Mouse (Mus musculus) kidney, postnatal 0 days (tissue): Measurements from ENCODE around the gene Rep15. TPM values are rescaled to one million over a fixed set of nuclear protein-coding genes. Genes with fewer than 3 reads are reported as not detected.

ENCODE experiments used
- ATAC-seq: fragments of 200-750 bp; cut with Nextera tagmentation; replicated peaks from 2 replicates; pipeline ENCODE4 v1.8.0; 2017; ENCODE audit warnings: low read depth, moderate number of reproducible peaks, moderate TSS enrichment, moderate library complexity; ENCODE audit not compliant: low FRiP score
- DNase-seq: peaks from one replicate; pipeline ENCODE4 v3.0.0-alpha.2; 2016; ENCODE audit warnings: low spot score
- H3K27ac ChIP-seq: fragments of 300-500 bp; sonication (generic); 2 replicates; pipeline ENCODE4 v1.5.1; 2014; ENCODE audit warnings: mild to moderate bottlenecking
- H3K27me3 ChIP-seq: fragments of 300-500 bp; sonication (generic); 2 replicates; pipeline ENCODE4 v1.6.1; 2014; ENCODE audit warnings: low read length, mixed read lengths; ENCODE audit not compliant: insufficient read depth
- H3K36me3 ChIP-seq: fragments of 300-500 bp; sonication (generic); 2 replicates; pipeline ENCODE4 v1.6.1; 2014; ENCODE audit warnings: low read length, mixed read lengths; ENCODE audit not compliant: insufficient read depth
- H3K4me1 ChIP-seq: fragments of 300-500 bp; sonication (generic); replicated peaks from 2 replicates; pipeline ENCODE4 v1.6.1; 2014; ENCODE audit warnings: antibody characterized with exemption, low read length, mixed read lengths; ENCODE audit not compliant: insufficient read depth
- H3K4me2 ChIP-seq: fragments of 300-500 bp; sonication (generic); 2 replicates; pipeline ENCODE4 v1.6.1; 2014; ENCODE audit warnings: mild to moderate bottlenecking, low read length, moderate library complexity, mixed read lengths
- H3K4me3 ChIP-seq: fragments of 300-500 bp; sonication (generic); replicated peaks from 2 replicates; pipeline ENCODE4 v1.5.1; 2014; ENCODE audit warnings: low read depth, low read length
- H3K9ac ChIP-seq: fragments of 300-500 bp; sonication (generic); 2 replicates; pipeline ENCODE4 v1.6.1; 2014; ENCODE audit warnings: low read depth, low read length
- H3K9me3 ChIP-seq: fragments of 300-500 bp; sonication (generic); replicated peaks from 2 replicates; pipeline ENCODE4 v1.6.1; 2016; ENCODE audit warnings: low read length, inconsistent platforms, mixed read lengths
- CTCF ChIP-seq: IDR thresholded peaks from 2 replicates; pipeline ENCODE4 v1.5.1; 2016; ENCODE audit warnings: antibody characterized with exemption, low read depth, mild to moderate bottlenecking, moderate library complexity
- WGBS: fragments of 180-500 bp; shearing (Covaris S2); extraction: QIAGEN DNeasy Blood & Tissue Kit; methylation state at CpG from one replicate; pipeline ENCODE4 v1.1.7; 2014; 5-methylcytosine and 5-hydroxymethylcytosine counted together
- polyA plus RNA-seq: library from polyadenylated mRNA; unstranded; fragments of >200 nt; fragmentation: Nextera tagmentation; extraction: Ambion mirVana; gene quantifications from 2 replicates; pipeline ENCODE4 v1.2.1, GENCODE M21; 2015

Rep15 gene
- polyA plus RNA-seq, 1 experiment from 2014 or later: 0.70 TPM

DNA sequence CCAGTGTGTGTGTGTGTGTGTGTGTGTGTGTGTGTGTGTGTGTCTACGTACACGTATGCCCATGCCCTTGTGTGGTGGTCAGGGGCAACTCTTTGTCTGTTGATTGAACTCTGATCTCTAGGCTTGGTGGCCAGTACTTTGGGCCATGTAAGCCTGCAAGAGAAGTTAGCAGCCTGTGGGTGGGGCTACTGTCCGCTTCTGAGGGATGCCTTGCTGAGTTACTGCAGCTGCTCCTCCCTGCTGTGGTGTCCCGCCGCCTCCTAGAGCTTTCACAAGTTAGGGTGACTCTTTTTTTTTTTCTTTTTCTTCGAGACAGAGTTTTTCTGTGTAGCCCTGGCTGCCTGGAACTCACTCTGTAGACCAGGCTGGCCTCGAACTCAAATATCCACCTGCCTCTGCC, 26.9 kb downstream of the Rep15 start:
- Histone ChIP-seq H3K4me2 (no peak overlapping the region), H3K9me3 (no peaks in the 10 kb centered on the region), H3K9ac (no peak overlapping the region), H3K27ac (no peak overlapping the region), H3K27me3 (no peaks in the 10 kb centered on the region), H3K4me1 (no peaks in the 10 kb centered on the region), H3K36me3 (peaks cover 39% of the 10 kb centered on the region), H3K4me3 (no peak overlapping the region)
- ATAC-seq: no peak
- DNase-seq: peak; percentile 72
- TF ChIP-seq CTCF: peak; percentile 26; the same call in 1 of the 2 replicates
- WGBS: 66% methylated on average over 7 of the region's 7 CpGs

DNA sequence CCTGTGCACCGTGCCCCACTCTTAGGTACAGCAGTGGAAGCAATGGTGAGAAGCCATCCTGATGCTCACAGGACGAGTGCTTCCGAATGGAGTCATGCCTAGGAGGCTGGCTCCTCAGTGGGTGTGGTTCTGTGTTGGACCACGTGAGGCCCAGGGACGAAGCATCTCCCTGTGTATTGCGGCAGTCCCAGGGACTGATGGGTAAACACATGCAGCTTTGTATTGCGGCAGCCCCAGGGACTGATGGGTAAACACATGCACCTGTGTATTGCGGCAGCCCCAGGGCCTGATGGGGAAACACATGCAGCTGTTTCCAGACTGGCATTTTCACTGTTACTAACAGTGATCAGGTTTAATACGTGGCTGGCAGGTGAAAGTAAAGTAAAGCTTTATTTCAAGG, 29.2 kb downstream of the Rep15 start:
- Histone ChIP-seq H3K27me3 (no peaks in the 10 kb centered on the region), H3K4me2 (no peak overlapping the region), H3K4me3 (no peak overlapping the region), H3K27ac (no peak overlapping the region), H3K9ac (no peak overlapping the region), H3K4me1 (no peaks in the 10 kb centered on the region), H3K36me3 (peaks cover 28% of the 10 kb centered on the region; the same call in 1 of the 2 replicates), H3K9me3 (no peaks in the 10 kb centered on the region)
- WGBS: 88% methylated on average over 9 of the region's 9 CpGs
- DNase-seq: no peak
- ATAC-seq: no peak
- no peak for TF ChIP-seq CTCF

DNA sequence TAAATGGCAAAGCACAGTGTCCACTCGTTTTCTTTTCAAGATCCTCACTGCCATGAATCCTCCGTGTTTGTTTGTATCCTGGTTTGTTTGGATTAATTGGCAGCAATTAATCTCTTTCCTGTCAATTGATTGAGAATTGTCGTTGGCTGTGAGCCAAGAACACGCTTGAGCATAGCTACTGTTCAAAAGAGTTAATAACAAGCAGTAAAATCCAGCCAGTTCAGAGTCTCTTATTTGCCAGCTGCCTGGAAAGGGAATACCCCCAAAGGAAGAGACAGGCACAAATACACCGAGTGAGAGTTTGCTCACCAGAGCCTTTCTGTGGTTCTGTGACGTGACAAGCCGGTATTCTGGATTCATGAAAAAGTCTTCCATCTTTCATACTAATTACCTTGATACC, 29.6 kb downstream of the Rep15 start:
- H3K4me3 ChIP-seq: no peak overlapping the region
- H3K36me3 ChIP-seq: peaks cover 32% of the 10 kb centered on the region; the same call in 1 of the 2 replicates
- H3K9ac ChIP-seq: no peak overlapping the region
- no peak for TF ChIP-seq CTCF
- H3K4me2 ChIP-seq: no peak overlapping the region
- H3K4me1 ChIP-seq: no peaks in the 10 kb centered on the region
- H3K9me3 ChIP-seq: no peaks in the 10 kb centered on the region
- H3K27ac ChIP-seq: no peak overlapping the region
- WGBS: 61% methylated on average over 7 of the region's 7 CpGs
- H3K27me3 ChIP-seq: no peaks in the 10 kb centered on the region
- DNase-seq: no peak
- no peak for ATAC-seq

DNA sequence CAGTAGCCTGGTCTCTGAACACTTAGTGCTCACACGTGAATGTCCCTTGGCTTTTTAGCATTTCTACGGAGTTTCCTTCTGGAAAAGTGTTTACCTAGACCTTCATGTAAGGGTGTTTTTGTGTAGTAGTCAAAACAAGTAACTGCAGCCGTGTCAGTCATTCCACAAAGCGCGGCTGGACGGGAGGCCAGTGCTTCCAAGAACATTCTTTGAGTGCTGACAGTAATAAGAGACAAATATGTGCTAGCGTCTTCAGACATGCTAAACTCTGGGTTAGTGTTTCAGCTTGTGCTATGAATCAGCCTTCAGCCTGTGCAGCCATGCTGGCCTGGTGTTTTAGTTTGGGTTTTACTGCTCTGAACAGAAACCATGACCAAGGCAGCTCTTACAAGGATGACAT, 30.3 kb downstream of the Rep15 start:
- H3K36me3 ChIP-seq: peaks cover 35% of the 10 kb centered on the region; the same call in 1 of the 2 replicates
- DNase-seq: no peak
- no peak overlapping the region for H3K4me3 ChIP-seq

DNA sequence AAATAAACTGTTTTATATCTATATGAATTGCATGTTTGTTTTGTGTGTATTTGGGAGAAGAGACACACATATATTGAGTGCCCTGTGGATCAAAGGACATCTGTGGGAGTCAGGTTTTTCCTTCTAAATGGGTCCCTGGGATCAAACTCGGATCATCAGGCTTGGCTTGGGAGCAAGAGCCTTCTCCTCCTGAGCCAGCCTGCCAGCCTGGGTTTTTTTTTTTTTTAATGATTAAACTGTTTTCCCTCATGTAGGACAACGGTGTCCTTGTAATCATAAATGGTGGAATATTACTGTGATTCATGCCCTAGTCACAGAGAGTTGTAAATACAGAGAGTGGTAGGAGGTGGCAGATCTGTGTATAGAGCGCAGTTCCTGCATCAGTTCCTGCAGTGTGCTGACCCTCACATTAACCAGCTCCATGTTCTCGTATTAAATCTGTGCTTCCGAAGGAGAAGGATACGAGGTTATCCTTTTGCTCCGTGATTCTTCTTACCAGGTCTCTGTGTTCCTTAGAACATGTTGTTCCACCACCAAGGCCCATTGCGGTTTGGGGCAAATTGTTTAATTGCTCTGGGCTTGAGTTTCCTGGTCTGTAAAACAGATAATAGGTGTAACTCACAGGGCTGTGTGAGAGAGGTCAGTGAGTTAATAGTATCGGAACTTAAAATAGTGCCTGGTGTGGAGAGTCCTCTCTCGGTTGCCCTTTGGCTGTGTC, 32.0 kb downstream of the Rep15 start:
- no peak for DNase-seq
- H3K4me1 ChIP-seq: no peaks in the 10 kb centered on the region
- no peak for ATAC-seq
- WGBS: 61% methylated on average over 10 of the region's 10 CpGs
- no peaks in the 10 kb centered on the region for H3K27me3 ChIP-seq
- peaks cover 35% of the 10 kb centered on the region; the same call in 1 of the 2 replicates for H3K36me3 ChIP-seq
- no peak overlapping the region for H3K4me3 ChIP-seq
- no peaks in the 10 kb centered on the region for H3K9me3 ChIP-seq
- no peak for TF ChIP-seq CTCF
- H3K4me2 ChIP-seq: no peak overlapping the region
- no peak overlapping the region for H3K27ac ChIP-seq
- no peak overlapping the region for H3K9ac ChIP-seq

More for the DNA sequence above, 30.3 kb downstream of the Rep15 start:
- Histone ChIP-seq H3K9me3 (no peaks in the 10 kb centered on the region), H3K4me1 (no peaks in the 10 kb centered on the region), H3K27me3 (no peaks in the 10 kb centered on the region), H3K27ac (no peak overlapping the region), H3K4me2 (no peak overlapping the region), H3K9ac (no peak overlapping the region)
- ATAC-seq: no peak
- no peak for TF ChIP-seq CTCF
- 73% methylated on average over 7 of the region's 7 CpGs for WGBS

DNA sequence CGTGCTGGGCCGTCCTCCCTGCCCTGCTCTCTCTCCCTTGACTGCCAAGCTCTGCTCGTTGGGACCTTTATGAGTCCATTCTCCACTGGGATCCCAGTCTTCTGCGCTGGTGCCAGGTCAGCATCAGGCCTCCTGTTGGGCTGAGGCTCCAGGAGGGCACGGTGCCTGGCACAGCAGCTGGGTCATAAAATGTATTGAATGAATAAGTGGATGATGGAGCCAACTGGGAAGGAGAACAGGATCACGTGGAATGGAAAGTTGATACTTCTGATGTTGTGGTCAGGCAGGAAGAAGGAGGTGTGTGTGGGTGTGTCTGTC, 32.5 kb downstream of the Rep15 start:
- no peak for ATAC-seq
- no peak overlapping the region for H3K4me3 ChIP-seq
- H3K27ac ChIP-seq: no peak overlapping the region
- TF ChIP-seq CTCF: no peak
- H3K27me3 ChIP-seq: no peaks in the 10 kb centered on the region
- H3K9ac ChIP-seq: no peak overlapping the region
- H3K9me3 ChIP-seq: no peaks in the 10 kb centered on the region
- WGBS: 47% methylated on average over 6 of the region's 6 CpGs
- H3K36me3 ChIP-seq: peaks cover 35% of the 10 kb centered on the region; the same call in 1 of the 2 replicates
- no peaks in the 10 kb centered on the region for H3K4me1 ChIP-seq
- no peak for DNase-seq
- H3K4me2 ChIP-seq: no peak overlapping the region
